Mouse (Mus musculus): ENCODE results near the gene Edem2.
A peak's percentile ranks its signal among the peaks of the same experiment; 100 is the strongest.
"Not testable (repeated sequence)": the region's sequence is repeated elsewhere in the genome, so short reads cannot be mapped to it uniquely, and the experiment has no call there.

The Edem2 gene

GRCm38 (mm10) chr2:155735080-155735479 is 5.8 kb upstream of the Edem2 start:
- DNase-seq: no peak

GRCm38 (mm10) chr2:155728742-155729141 is 533 bp downstream of the Edem2 start:
- DNase-seq: no peak

- DNase-seq: no peak
Measured at GRCm38 (mm10) chr2:155727764-155728395, 1.4 kb downstream of the Edem2 start.

GRCm38 (mm10) chr2:155726302-155726701 is 3.0 kb downstream of the Edem2 start:
- no peak for DNase-seq

DNA sequence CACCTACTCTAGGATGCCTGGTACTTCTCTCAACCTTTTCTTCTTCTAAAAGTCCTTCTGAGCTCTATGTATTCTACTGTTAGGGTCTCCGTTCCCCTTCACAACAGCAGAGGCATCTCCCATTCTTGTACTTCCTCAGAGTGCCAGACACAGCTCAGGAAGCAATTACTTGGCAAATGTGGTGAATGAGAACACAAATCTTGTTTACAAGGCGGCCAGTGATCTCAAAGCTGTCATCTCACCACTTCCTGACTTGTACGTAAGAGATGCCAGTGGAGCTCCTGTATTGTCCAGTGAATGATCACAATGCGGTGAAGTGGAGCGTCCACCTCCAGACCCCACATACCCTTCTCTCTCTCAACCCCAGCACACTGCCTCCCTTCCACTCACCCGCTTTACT is 4.7 kb downstream of the Edem2 start:
- DNase-seq: no peak

DNA sequence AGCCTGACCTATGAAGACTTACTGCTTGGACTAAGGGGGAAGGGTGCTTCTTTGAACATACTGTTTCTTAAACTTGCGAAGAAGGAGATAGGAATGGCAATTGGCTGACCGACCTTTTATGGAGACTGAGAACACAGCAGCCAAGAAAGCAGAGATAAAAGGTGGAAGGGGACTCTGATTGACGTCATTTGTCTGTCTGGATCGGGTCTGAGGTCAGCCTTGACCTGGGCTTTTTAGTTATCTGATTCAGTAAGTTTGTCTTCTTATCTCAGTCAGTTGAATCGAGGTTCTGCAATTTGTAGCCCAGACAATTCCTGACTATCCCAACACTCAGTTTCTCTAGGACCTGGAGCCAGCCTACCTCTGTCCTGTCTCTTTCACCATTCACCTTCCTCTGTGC is 5.2 kb downstream of the Edem2 start:
- no peak for DNase-seq

- no peak for DNase-seq
Measured at GRCm38 (mm10) chr2:155720585-155720984, 8.7 kb downstream of the Edem2 start.

GRCm38 (mm10) chr2:155717082-155717990 is 11.9 kb downstream of the Edem2 start:
- no peak for DNase-seq

GRCm38 (mm10) chr2:155710557-155710956 is 18.7 kb downstream of the Edem2 start:
- no peak for DNase-seq

- DNase-seq: peak; percentile 40
Measured at GRCm38 (mm10) chr2:155707251-155707650, 22.0 kb downstream of the Edem2 start.

DNA sequence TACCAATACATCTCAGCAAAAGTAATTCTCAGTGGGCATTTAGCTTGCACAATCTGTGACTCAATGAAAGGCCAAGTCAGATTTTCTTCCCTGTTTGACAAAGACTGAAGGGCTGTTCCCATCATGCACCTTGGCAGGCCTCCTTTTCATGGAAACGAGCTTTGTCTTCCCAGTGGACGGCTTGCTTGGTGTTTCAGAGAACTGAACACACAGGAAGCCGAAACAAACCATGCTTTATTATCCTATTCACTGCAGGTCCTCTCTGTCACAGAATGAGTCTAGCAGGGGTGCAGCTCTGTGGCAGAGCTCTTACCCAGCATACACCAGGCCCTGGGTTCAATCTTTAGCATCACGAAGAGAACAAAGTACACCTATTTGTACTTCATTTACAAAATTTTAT is 25.6 kb downstream of the Edem2 start:
- DNase-seq: no peak

GRCm38 (mm10) chr2:155701399-155701919 is 27.8 kb downstream of the Edem2 start:
- DNase-seq: peak; percentile 12

DNA sequence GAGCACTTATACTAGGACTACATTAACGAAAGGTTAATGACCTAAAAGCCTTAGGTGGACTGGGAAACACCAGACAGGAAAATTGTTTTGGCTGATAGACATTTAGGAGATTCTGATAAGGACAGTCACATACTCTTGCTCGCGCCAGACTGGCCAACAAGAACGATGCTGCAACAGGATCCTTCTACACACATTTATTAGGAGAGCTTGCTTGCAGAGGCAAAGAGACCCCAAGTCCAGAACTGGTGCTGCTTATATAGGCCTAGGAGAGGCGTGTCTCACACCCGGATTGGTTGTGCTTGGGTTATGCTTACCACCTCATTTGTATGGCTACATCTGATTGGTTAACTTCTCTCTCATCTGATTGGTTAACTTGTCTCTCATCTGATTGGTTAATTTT is 30.8 kb downstream of the Edem2 start:
- not testable (repeated sequence) for DNase-seq

DNA sequence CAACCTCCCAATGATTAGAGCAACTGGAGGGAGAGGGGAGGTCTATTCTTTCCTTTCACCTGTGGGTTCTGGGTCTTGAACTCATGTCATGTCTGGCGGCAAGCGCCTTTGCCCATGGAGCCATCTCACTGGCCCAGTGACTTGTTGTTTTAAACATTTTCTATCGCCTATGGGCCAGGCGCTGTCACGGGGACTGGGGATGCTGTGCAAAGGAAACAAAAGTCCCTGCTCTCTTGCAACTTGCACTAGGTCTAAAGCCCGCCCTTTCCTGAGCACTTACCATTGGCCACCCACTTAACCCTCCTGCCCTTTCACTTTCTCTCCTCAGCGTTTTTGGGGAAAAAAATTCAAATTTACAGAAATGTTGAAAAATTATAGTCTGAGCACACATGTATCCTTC is 32.4 kb downstream of the Edem2 start:
- DNase-seq: no peak

DNA sequence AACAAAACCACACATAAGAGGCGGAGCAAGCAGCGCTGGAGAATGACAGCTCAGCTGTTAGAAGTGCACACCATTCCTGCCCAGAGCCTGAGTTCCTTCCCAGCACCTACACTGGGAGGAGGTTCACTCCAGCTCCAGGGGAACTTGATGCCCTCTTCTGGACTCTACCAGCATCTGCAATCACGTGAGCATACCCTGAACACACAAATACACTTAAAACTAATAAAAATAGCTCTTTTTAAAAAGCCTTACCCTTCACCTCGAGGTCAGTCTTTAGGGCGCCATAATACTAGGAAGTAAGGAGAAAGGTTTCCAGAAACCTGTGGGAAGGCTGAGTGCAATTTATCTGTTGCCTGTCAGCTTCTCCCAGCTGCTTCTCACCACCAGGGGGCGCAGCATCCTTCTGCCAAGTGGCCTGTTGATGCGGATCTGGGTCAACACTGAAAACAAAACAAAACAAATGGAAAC is 33.1 kb downstream of the Edem2 start:
- DNase-seq: peak; percentile 92

DNA sequence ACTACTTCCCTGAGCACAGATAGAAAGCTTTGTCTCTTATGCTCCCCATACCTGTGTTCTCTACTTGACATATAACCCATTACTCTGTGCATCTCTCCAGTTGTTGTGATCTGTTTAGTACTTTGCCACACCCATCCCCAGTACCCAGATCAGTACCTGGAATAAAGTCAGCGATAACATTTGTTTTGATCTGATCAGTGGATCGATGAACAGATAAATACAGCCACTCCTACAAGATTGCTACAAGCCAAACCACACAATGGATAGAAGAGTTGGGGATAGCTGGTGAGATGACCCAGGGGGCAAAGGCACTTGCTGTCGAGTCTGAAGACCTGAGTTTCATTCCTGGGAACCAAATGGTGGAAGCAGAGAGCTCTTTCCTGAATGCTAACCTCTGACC is 34.0 kb downstream of the Edem2 start:
- DNase-seq: no peak

DNA sequence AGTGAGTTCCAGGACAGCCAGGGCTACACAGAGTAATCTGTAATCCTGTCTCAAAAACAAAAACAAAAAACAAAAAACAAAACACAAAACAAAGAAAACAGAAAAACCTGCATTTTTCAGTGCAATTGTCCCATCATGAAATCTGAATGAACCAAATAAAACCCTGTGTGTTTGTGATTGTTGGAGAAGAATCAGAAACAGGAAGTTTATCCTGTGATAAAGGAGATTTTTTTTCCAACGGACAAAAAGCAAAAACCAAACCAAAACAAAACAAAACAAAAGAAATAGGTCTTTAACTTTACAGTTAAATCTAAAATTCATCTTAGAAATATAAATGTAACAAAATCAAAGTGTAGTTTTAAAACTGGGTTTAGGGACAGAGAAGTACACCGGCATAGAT is 34.7 kb downstream of the Edem2 start:
- no peak for DNase-seq

GRCm38 (mm10) chr2:155693136-155693535 is 36.1 kb downstream of the Edem2 start:
- no peak for DNase-seq

GRCm38 (mm10) chr2:155691723-155692493 is 37.4 kb downstream of the Edem2 start, which contains the start of gene Trpc4ap:
Trpc4ap (minus strand) TSS chr2:155692384.
- peak; percentile 97 for DNase-seq

DNA sequence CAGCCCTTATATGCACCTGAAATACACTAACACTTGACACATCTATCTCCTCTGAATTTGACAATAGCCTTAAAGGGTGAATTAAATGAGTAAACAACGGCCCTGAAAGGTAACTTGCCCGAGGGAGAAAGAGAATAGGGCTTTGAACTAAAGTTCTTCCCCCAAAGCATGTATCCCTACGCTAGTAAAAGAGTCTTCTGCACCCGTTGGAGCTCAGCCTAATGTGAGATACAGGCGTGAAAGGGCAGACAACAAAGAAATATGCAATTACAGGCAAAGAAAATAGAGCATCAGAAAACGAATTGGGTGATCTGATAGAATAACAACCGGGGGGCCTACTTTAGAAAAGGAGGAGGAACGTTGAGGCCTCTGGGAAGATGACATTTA is 37.9 kb downstream of the Edem2 start:
- DNase-seq: no peak

GRCm38 (mm10) chr2:155689211-155689610 is 40.1 kb downstream of the Edem2 start:
- DNase-seq: no peak

- no peak for DNase-seq
Measured at GRCm38 (mm10) chr2:155687746-155688145, 41.5 kb downstream of the Edem2 start.

GRCm38 (mm10) chr2:155686572-155686971 is 42.7 kb downstream of the Edem2 start:
- no peak for DNase-seq
